Mouse (Mus musculus) limb, embryonic 14.5 days (tissue): ENCODE results near the gene Tenm1. TPM values are rescaled to one million over a fixed set of nuclear protein-coding genes. Genes with fewer than 3 reads are reported as not detected.

ENCODE experiments used
- ATAC-seq: fragments of 200-750 bp; cut with Nextera tagmentation; 2 replicates; pipeline ENCODE4 v1.8.0; 2017; ENCODE audit warnings: low read depth, moderate number of reproducible peaks, moderate TSS enrichment; ENCODE audit not compliant: low FRiP score
- DNase-seq: peaks from one replicate; pipeline ENCODE4 v3.0.0-alpha.2; 2015; ENCODE audit warnings: low spot score
- H3K27ac ChIP-seq: fragments of 300-500 bp; sonication (generic); replicated peaks from 2 replicates; pipeline ENCODE4 v1.5.1; 2014; ENCODE audit warnings: low read depth, mild to moderate bottlenecking, low read length, moderate library complexity, mixed read lengths
- H3K27me3 ChIP-seq: fragments of 300-500 bp; sonication (generic); 2 replicates; pipeline ENCODE4 v1.6.1; 2014; ENCODE audit warnings: low read length, mixed read lengths; ENCODE audit not compliant: control insufficient read depth, insufficient read depth
- H3K36me3 ChIP-seq: fragments of 300-500 bp; sonication (generic); 2 replicates; pipeline ENCODE4 v1.6.1; 2014; ENCODE audit warnings: mild to moderate bottlenecking, low read length, moderate library complexity, mixed read lengths; ENCODE audit not compliant: control insufficient read depth, insufficient read depth
- H3K4me1 ChIP-seq: fragments of 300-500 bp; sonication (generic); 2 replicates; pipeline ENCODE4 v1.6.1; 2014; ENCODE audit warnings: antibody characterized with exemption, low read length, mixed read lengths; ENCODE audit not compliant: control insufficient read depth, insufficient read depth
- H3K4me2 ChIP-seq: fragments of 300-500 bp; sonication (generic); replicated peaks from 2 replicates; pipeline ENCODE4 v1.6.1; 2014; ENCODE audit warnings: low read depth, mild to moderate bottlenecking, low read length, moderate library complexity; ENCODE audit not compliant: severe bottlenecking
- H3K4me3 ChIP-seq: fragments of 300-500 bp; sonication (generic); replicated peaks from 2 replicates; pipeline ENCODE4 v1.5.1; 2014; ENCODE audit warnings: low read length
- H3K9ac ChIP-seq: fragments of 300-500 bp; sonication (generic); 2 replicates; pipeline ENCODE4 v1.6.1; 2014; ENCODE audit warnings: mild to moderate bottlenecking, low read depth, low read length, moderate library complexity; ENCODE audit not compliant: severe bottlenecking
- H3K9me3 ChIP-seq: fragments of 300-500 bp; sonication (generic); 2 replicates; pipeline ENCODE4 v1.6.1; 2016; ENCODE audit warnings: low read length; ENCODE audit not compliant: control insufficient read depth
- POLR2A ChIP-seq: fragments of 200-500 bp; IDR thresholded peaks from 2 replicates; pipeline ENCODE4 v1.8.0; 2012; ENCODE audit warnings: inconsistent platforms, mild to moderate bottlenecking, moderate library complexity, borderline replicate concordance; ENCODE audit not compliant: insufficient read depth, insufficient read length; ENCODE audit errors: extremely low read depth
- WGBS: fragments of 180-500 bp; shearing (Covaris S2); extraction: QIAGEN DNeasy Blood & Tissue Kit; methylation state at CpG from one replicate; pipeline ENCODE4 v1.1.7; 2014; 5-methylcytosine and 5-hydroxymethylcytosine counted together
- polyA plus RNA-seq, 2 experiments: library from polyadenylated mRNA; depleted of rRNA in 1 of 2; stranded (reverse) in 1 of 2; unstranded in 1 of 2; fragments of >200 nt; fragmentation: Nextera tagmentation in 1 of 2; extraction: Ambion mirVana in 1 of 2; gene quantifications; 2 replicates each; pipeline versions ENCODE4 v1.2.1 to v1.2.3; 2012 to 2014

Tenm1 gene
- polyA plus RNA-seq, 2 experiments: 3.2 to 6.1 TPM

- WGBS: 95% methylated on average over 1 of the region's 1 CpGs
- no peaks in the 10 kb centered on the region for H3K9me3 ChIP-seq
- H3K36me3 ChIP-seq: no peaks in the 10 kb centered on the region
- no peak overlapping the region for H3K4me2 ChIP-seq
- H3K4me1 ChIP-seq: no peaks in the 10 kb centered on the region
- no peaks in the 10 kb centered on the region for H3K27me3 ChIP-seq
- DNase-seq (no peak), ATAC-seq (no peak)
- no peak overlapping the region for H3K9ac ChIP-seq
- no peak overlapping the region for H3K4me3 ChIP-seq
- no peak overlapping the region for H3K27ac ChIP-seq
- TF ChIP-seq POLR2A: no peak
These were observed 567.2 kb downstream of the Tenm1 start for GRCm38 (mm10) chrX:42861731-42862130.

GRCm38 (mm10) chrX:42781566-42781965 lies 647.4 kb downstream of the Tenm1 start:
- Histone ChIP-seq H3K36me3 (no peaks in the 10 kb centered on the region), H3K4me2 (no peak overlapping the region), H3K27me3 (no peaks in the 10 kb centered on the region), H3K4me3 (no peak overlapping the region), H3K9ac (no peak overlapping the region), H3K4me1 (no peaks in the 10 kb centered on the region), H3K27ac (no peak overlapping the region), H3K9me3 (no peaks in the 10 kb centered on the region)
- no peak for TF ChIP-seq POLR2A
- DNase-seq: no peak
- WGBS: 46% methylated on average over 4 of the region's 4 CpGs
- no peak for ATAC-seq

GRCm38 (mm10) chrX:42718078-42718785 lies 710.7 kb downstream of the Tenm1 start:
- Histone ChIP-seq H3K9ac (no peak overlapping the region), H3K36me3 (no peaks in the 10 kb centered on the region), H3K4me1 (no peaks in the 10 kb centered on the region), H3K9me3 (no peaks in the 10 kb centered on the region), H3K4me3 (no peak overlapping the region), H3K27me3 (no peaks in the 10 kb centered on the region), H3K27ac (no peak overlapping the region), H3K4me2 (no peak overlapping the region)
- no peak for TF ChIP-seq POLR2A
- WGBS: 76% methylated on average over 3 of the region's 3 CpGs
- ATAC-seq: no peak
- no peak for DNase-seq

- DNase-seq: no peak
- no peak overlapping the region for H3K27ac ChIP-seq
- H3K9ac ChIP-seq: no peak overlapping the region
- H3K4me3 ChIP-seq: no peak overlapping the region
- no peak overlapping the region for H3K4me2 ChIP-seq
- no peaks in the 10 kb centered on the region for H3K4me1 ChIP-seq
- no peak for TF ChIP-seq POLR2A
- no peaks in the 10 kb centered on the region for H3K27me3 ChIP-seq
- no peak for ATAC-seq
- H3K9me3 ChIP-seq: no peaks in the 10 kb centered on the region
- no peaks in the 10 kb centered on the region for H3K36me3 ChIP-seq
- WGBS: 52% methylated on average over 3 of the region's 3 CpGs
These were observed 728.6 kb downstream of the Tenm1 start for GRCm38 (mm10) chrX:42700291-42700690.

- H3K4me1 ChIP-seq: no peaks in the 10 kb centered on the region
- no peak overlapping the region for H3K4me2 ChIP-seq
- H3K4me3 ChIP-seq: no peak overlapping the region
- TF ChIP-seq POLR2A: no peak
- no peak overlapping the region for H3K27ac ChIP-seq
- ATAC-seq (no peak), DNase-seq (no peak)
- 64% methylated on average over 3 of the region's 3 CpGs for WGBS
- no peaks in the 10 kb centered on the region for H3K27me3 ChIP-seq
- H3K36me3 ChIP-seq: no peaks in the 10 kb centered on the region
- H3K9me3 ChIP-seq: no peaks in the 10 kb centered on the region
- no peak overlapping the region for H3K9ac ChIP-seq
These were observed 781.8 kb downstream of the Tenm1 start for GRCm38 (mm10) chrX:42647131-42647530.
